Mouse (Mus musculus) heart, adult 2 months (tissue): ENCODE measurements at regions not wholly inside any gene's neighbourhood (a gene's known extent, or its start where the extent isn't known, plus 50 kb on each side); places are given as distances from the start of the nearest gene placed in this dataset.

ENCODE experiments used
- CTCF ChIP-seq: fragments of 200-600 bp; IDR thresholded peaks from 2 replicates; pipeline ENCODE4 v1.8.1; 2022; ENCODE audit warnings: antibody characterized with exemption, mild to moderate bottlenecking, moderate library complexity
- EP300 ChIP-seq: fragments of 200-500 bp; IDR thresholded peaks from 2 replicates; pipeline ENCODE4 v1.6.1; 2011; ENCODE audit warnings: low read depth, low read length, control low read depth; ENCODE audit not compliant: insufficient read depth
- POLR2A ChIP-seq: fragments of 200-500 bp; IDR thresholded peaks from 2 replicates; pipeline ENCODE4 v1.6.1; 2011; ENCODE audit warnings: mild to moderate bottlenecking, low read depth, low read length, control low read depth; ENCODE audit not compliant: insufficient read depth

DNA sequence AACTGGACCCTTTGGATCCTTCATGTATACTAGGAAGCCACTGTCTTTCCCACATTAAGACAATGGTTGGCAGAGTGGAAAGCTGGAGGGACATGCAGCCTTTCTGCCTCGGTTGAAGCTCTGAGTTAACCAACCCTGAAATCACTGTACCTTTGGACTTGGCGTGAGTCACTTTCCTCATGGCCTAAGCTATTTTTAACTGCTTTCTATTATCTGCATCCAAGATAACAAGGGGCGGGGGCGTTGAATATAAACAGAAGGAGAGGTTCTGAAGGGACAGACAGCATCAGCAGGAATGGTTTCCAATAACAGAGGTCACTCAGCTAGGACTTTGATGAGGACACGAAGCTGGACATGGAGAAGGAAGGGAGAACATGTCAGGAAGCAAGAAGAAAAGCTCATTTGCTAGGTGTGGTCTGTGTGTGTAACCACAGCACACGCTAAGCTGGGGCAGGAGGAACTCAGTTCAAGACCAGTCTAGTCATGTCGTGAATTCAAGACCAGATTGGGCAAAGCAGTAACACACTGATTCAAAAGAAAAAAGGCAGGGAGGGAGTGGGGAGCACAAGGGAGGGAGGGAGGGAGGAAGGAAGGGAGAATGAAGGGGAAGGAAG lies 64.1 kb upstream of the Armc2 start:
- TF ChIP-seq CTCF = no peak
- no peak for TF ChIP-seq EP300
- TF ChIP-seq POLR2A = no peak
